Mouse (Mus musculus) thymus, postnatal 0 days (tissue): ENCODE measurements around the gene Clspn. TPM values are rescaled to one million over a fixed set of nuclear protein-coding genes. Genes with fewer than 3 reads are reported as not detected.

ENCODE experiments used
- DNase-seq: peaks from one replicate; pipeline ENCODE4 v3.0.0-alpha.2; 2015; ENCODE audit warnings: low spot score
- polyA plus RNA-seq: library from polyadenylated mRNA; unstranded; fragments of >200 nt; fragmentation: Nextera tagmentation; extraction: Ambion mirVana; gene quantifications from 2 replicates; pipeline ENCODE4 v1.2.1, GENCODE M21; 2015

The Clspn gene
- polyA plus RNA-seq, 1 experiment from 2014 or later: 63.1 TPM

DNA sequence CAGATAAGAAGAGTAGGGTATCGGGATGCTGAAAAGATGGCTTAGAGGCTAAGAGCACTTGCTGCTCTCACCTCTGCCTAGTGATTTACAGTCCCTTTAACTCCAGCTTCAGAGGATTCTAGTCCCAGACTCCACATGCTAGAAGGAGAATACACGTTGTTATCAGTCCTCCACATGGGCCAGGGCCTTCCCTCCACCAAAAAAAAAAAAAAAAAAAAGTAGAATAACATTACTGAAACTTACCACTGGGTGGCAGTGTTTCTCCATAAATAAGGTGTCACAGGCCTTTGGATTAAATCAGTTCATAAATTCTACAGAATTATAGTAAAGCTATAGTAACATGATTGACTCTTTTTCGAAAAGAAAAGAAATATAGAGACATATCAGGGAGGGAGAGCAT is 2.3 kb upstream of the Clspn start:
- DNase-seq: peak; percentile 60

DNA sequence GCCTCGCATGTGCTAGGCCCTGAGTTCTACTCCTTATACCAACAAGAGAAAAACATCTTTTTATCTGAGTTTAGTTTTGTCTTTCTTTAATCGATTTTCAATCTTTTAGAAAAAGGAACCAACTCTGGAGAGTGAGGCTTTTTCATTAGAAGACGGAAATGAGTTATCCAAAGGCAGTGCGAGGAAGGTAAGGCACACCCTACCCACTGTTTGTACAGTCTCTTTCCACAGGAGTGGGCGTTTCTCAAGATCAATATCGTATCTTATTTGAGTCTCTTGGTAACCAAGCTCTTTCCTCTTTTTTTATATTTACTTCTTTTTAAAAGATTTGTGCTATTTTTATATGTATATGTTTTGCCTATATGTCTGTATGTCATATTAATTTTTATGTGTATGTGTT is 7.1 kb downstream of the Clspn start:
- DNase-seq: no peak

- DNase-seq: no peak
Observed at GRCm38 (mm10) chr4:126567243-126567642, 10.5 kb downstream of the Clspn start.

GRCm38 (mm10) chr4:126569783-126570182 is 13.0 kb downstream of the Clspn start:
- DNase-seq: no peak

DNA sequence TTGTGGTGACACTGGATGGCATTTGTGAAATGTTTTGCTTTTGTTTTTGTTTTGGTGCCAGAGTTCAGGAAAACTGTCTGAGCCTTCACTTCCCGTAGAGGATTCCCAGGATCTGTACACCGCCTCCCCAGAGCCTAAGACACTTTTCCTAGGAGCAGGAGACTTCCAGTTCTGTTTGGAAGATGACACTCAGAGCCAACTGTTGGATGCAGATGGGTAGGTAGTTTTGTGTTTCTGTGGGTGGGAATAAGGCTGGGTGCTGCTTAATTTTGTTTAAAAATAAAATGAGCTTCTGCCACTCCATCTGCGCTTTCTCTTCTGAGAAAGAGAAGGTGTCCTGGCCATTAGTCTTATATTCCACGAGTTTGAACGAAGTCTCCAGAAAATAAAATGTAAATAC is 19.5 kb downstream of the Clspn start:
- no peak for DNase-seq

DNA sequence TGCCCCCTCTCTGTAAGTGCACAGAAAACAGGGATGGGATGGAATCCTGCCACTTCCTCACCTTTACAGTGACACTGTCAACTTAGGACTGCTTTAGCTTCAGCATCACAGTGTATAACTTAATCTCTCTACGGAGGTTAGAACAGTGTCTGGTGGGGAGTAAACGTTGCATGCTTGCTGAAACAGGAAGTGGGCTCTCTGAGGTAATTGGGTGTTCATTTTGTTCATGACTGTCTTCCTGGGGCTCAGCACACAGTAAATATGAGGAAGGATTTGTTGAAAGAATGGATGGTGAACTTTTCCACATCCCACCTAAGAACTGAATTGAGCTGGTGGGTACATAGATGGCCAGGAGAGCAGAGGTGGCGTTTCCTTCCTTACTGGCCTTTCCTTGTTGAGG is 21.2 kb downstream of the Clspn start:
- DNase-seq: no peak

- no peak for DNase-seq
Observed at GRCm38 (mm10) chr4:126579077-126579476, 22.3 kb downstream of the Clspn start.

- DNase-seq: no peak
Observed at GRCm38 (mm10) chr4:126585739-126586138, 29.0 kb downstream of the Clspn start.

GRCm38 (mm10) chr4:126592039-126592438 is 35.3 kb downstream of the Clspn start:
- no peak for DNase-seq

- peak; percentile 54 for DNase-seq
Observed at GRCm38 (mm10) chr4:126599971-126600754, 43.4 kb downstream of the Clspn start.

- no peak for DNase-seq
Observed at GRCm38 (mm10) chr4:126601597-126602444, 45.1 kb downstream of the Clspn start.

- no peak for DNase-seq
Observed at GRCm38 (mm10) chr4:126602445-126602762, 45.7 kb downstream of the Clspn start.

GRCm38 (mm10) chr4:126604141-126604540 is 47.4 kb downstream of the Clspn start:
- no peak for DNase-seq

DNA sequence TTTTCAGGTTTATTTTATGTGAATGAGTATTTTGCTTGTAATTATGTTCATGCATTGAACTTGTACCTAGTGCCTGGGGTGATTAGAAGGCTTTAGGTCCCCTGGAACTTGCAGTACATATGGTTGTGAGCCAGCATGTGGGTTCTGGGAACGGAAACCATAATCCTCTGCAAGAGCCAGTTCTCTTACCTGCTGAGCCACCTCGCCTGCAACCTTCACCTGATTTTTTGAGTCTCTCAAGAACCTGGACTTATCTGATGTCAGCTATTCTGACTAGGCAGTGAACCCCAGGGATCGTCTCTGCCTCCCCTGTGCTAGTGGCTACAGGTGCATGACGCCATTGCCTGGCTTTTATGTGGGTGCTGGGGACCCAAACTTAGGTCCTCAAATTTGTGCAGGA is 49.0 kb downstream of the Clspn start:
- no peak for DNase-seq

- DNase-seq: peak; percentile 7
Observed at GRCm38 (mm10) chr4:126609606-126610181, 53.0 kb downstream of the Clspn start, which contains the start of gene 5730409E04Rik. Gene 5730409E04Rik, plus strand, starts transcription at chr4:126609818.

- no peak for DNase-seq
Observed at GRCm38 (mm10) chr4:126611991-126612390, 55.3 kb downstream of the Clspn start.

DNA sequence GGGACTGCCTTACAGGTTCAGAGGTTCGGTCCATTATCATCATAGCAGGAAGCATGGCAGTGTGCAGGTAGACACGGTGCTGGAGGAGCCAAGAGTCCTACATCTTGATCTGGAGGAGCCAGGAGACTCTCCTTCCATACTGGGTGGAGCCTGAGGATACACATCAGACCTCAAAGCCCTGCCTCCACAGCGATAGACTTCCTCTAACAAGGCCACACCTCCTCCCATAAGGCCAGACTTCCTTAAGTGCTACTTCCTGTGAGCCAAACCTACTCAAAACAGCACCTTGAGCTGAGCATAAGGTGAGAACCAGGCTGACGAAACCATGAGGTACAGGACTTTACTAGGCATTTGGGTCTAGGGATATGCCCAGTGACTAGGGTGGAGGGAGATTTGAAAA is 59.6 kb downstream of the Clspn start:
- DNase-seq: no peak

GRCm38 (mm10) chr4:126619691-126620330 is 63.1 kb downstream of the Clspn start:
- DNase-seq: no peak

DNA sequence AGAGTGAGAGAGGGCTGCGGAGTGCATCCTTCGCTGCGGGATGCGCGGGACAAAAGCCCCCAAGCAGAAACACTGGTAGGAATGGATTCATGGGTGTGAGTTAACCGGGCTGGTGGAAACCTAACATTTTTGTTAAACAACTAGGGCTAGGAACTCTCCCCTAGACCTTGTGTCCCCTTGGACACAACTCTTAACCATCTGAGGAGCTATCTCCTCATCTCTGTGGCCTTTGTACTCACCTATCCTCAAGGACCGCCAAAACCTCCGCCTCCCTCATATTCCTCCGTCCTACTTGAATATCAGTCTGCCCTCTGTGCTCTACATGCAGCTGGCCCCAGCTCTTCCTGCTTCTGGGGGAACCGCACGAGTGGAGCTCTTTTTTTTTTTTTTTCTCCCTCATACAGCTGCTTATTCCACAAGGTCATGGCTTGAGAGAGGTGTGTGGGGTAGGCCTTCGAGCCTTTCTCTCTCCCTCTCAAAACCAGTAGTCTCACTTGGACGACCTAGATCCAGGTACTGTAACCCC is 63.7 kb downstream of the Clspn start:
- no peak for DNase-seq

- no peak for DNase-seq
Observed at GRCm38 (mm10) chr4:126627021-126627681, 70.4 kb downstream of the Clspn start.

GRCm38 (mm10) chr4:126631922-126632321 is 75.2 kb downstream of the Clspn start:
- DNase-seq: no peak
